Mouse (Mus musculus): ENCODE measurements around the gene Mfsd6l.
A peak's percentile ranks its signal among the peaks of the same experiment; 100 is the strongest.

GRCm38 (mm10) chr11:68555918-68556584 is at the start of gene Mfsd6l:
- TF ChIP-seq CTCF (IDR thresholded peaks at IDR 0.05): peak; percentile 82
- TF ChIP-seq EP300 (IDR thresholded peaks at IDR 0.05): no peak
